Mouse (Mus musculus): ENCODE measurements at regions not wholly inside any gene's neighbourhood (a gene's known extent, or its start where the extent isn't known, plus 50 kb on each side); places are given as distances from the start of the nearest gene placed in this dataset.

- TF ChIP-seq CTCF (IDR thresholded peaks at IDR 0.05; ENCODE audit: low read depth, low read length), result no peak
- no peak for TF ChIP-seq POLR2A (IDR thresholded peaks at IDR 0.05; ENCODE audit: extremely low read depth, insufficient read depth, low read length)
These were observed 642.8 kb downstream of the Zfp706 start for GRCm38 (mm10) chr15:36364757-36365156.

All from liver, adult 2 months (tissue).